Mouse (Mus musculus) MN1 (cell line): ENCODE data around the gene Carmil2.

Experiments used
- DNase-seq: peaks from one replicate; pipeline ENCODE4 v3.0.0-alpha.2; 2016; ENCODE audit warnings: low spot score

Gene Carmil2

GRCm38 (mm10) chr8:105727397-105728124 lies 41.5 kb downstream of the Carmil2 start:
- DNase-seq: peak; percentile 81

GRCm38 (mm10) chr8:105732186-105732585 lies 46.1 kb downstream of the Carmil2 start:
- no peak for DNase-seq

- no peak for DNase-seq
Observed at GRCm38 (mm10) chr8:105739216-105739615, 53.1 kb downstream of the Carmil2 start.

- peak; percentile 26 for DNase-seq
Observed at GRCm38 (mm10) chr8:105743301-105743700, 57.2 kb downstream of the Carmil2 start.
